Mouse (Mus musculus) activated CD4-positive, CD25-positive, alpha-beta regulatory T cell, adult 9 weeks (primary cell): ENCODE data around the gene Akap3. TPM values are rescaled to one million over a fixed set of nuclear protein-coding genes. Genes with fewer than 3 reads are reported as not detected.

Experiments used
- polyA plus RNA-seq: library from polyadenylated mRNA; unstranded; fragments of 100-300 nt; shearing (Covaris generic); gene quantifications from one replicate; pipeline ENCODE4 v1.2.1, GENCODE M21; 2017

The Akap3 gene
- polyA plus RNA-seq: not detected

GRCm38 (mm10) chr6:126852881-126853280, at the start of gene Akap3:
Gene Akap3 (plus strand): TSS chr6:126853098.

GRCm38 (mm10) chr6:126848712-126849704, 3.9 kb upstream of the Akap3 start, which contains the start of gene Ndufa9:
Gene Ndufa9 (minus strand): TSS chr6:126849136.

GRCm38 (mm10) chr6:126921111-126921881, 68.4 kb downstream of the Akap3 start, which contains the start of gene Dyrk4:
Gene Dyrk4 (minus strand): TSS chr6:126921839.

Other genes starting within 250 kb of the Akap3 start
- not detected for gene Kcna1, start 206.7 kb upstream of the Akap3 start, polyA plus RNA-seq
- not detected for gene Kcna6, start 112.4 kb upstream of the Akap3 start, polyA plus RNA-seq
- gene Ndufa9, start 4.0 kb upstream of the Akap3 start, polyA plus RNA-seq: 167 TPM
- gene Dyrk4, start 68.7 kb downstream of the Akap3 start, polyA plus RNA-seq: 0.24 TPM
- 6.1 TPM for gene Rad51ap1, start 86.5 kb downstream of the Akap3 start, polyA plus RNA-seq
- 12.9 TPM for gene D6Wsu163e, start 86.9 kb downstream of the Akap3 start, polyA plus RNA-seq
- gene Fgf6, start 162.5 kb downstream of the Akap3 start, polyA plus RNA-seq: not detected
- gene Fgf23, start 219.8 kb downstream of the Akap3 start, polyA plus RNA-seq: not detected